Mouse (Mus musculus) liver, adult 2 months (tissue): ENCODE data around the gene Paqr5. TPM values are rescaled to one million over a fixed set of nuclear protein-coding genes. Genes with fewer than 3 reads are reported as not detected.

ENCODE experiments used
- DNase-seq: peaks from one replicate; pipeline ENCODE4 v3.0.0-alpha.2; 2011; ENCODE audit warnings: low read depth, low spot score; ENCODE audit errors: extremely low read depth
- H3K27ac ChIP-seq: fragments of 200-500 bp; replicated peaks from 2 replicates; pipeline ENCODE4 v1.5.1; 2012; ENCODE audit warnings: low read depth, mild to moderate bottlenecking, control low read depth, inconsistent platforms, low read length; ENCODE audit not compliant: insufficient read depth
- H3K27me3 ChIP-seq: fragments of 200-500 bp; 2 replicates; pipeline ENCODE4 v1.6.1; 2012; ENCODE audit warnings: mild to moderate bottlenecking, moderate library complexity, low read length, inconsistent platforms; ENCODE audit not compliant: control insufficient read depth, insufficient read depth
- H3K36me3 ChIP-seq: fragments of 200-500 bp; 2 replicates; pipeline ENCODE4 v1.6.1; 2012; ENCODE audit warnings: low read length, inconsistent platforms; ENCODE audit not compliant: control insufficient read depth, insufficient read depth
- H3K4me1 ChIP-seq: fragments of 200-500 bp; 2 replicates; pipeline ENCODE4 v1.6.1; 2011; ENCODE audit warnings: low read length; ENCODE audit not compliant: control insufficient read depth, insufficient read depth
- H3K4me3 ChIP-seq: fragments of 200-500 bp; 2 replicates; pipeline ENCODE4 v1.5.1; 2011; ENCODE audit warnings: low read depth, mild to moderate bottlenecking, control low read depth, low read length, moderate library complexity; ENCODE audit not compliant: insufficient read depth
- H3K79me2 ChIP-seq: fragments of 200-500 bp; 2 replicates; pipeline ENCODE4 v1.6.1; 2012; ENCODE audit warnings: inconsistent platforms, mild to moderate bottlenecking, low read length, moderate library complexity; ENCODE audit not compliant: control insufficient read depth, insufficient read depth
- H3K9ac ChIP-seq: fragments of 200-500 bp; 2 replicates; pipeline ENCODE4 v1.6.1; 2012; ENCODE audit warnings: low read depth, mild to moderate bottlenecking, control low read depth, inconsistent platforms, low read length
- CTCF ChIP-seq: fragments of 200-500 bp; IDR thresholded peaks from 2 replicates; pipeline ENCODE4 v1.5.1; 2011; ENCODE audit warnings: low read depth, low read length, control low read depth
- POLR2A ChIP-seq: fragments of 200-500 bp; IDR thresholded peaks from 2 replicates; pipeline ENCODE4 v1.6.1; 2011; ENCODE audit warnings: low read length, control low read depth; ENCODE audit not compliant: insufficient read depth; ENCODE audit errors: extremely low read depth
- WGBS: fragments of 180-500 bp; shearing (Covaris S2); methylation state at CpG from one replicate; pipeline ENCODE4 v1.1.7; 2018; 5-methylcytosine and 5-hydroxymethylcytosine counted together
- polyA plus RNA-seq: library from polyadenylated mRNA; depleted of rRNA; stranded (reverse); fragments of >200 nt; gene quantifications from 2 replicates; pipeline ENCODE4 v1.2.3, GENCODE M21; 2012
- total RNA-seq: library from RNA; depleted of rRNA; stranded (reverse); fragments of >200 nt; gene quantifications from 2 replicates; pipeline ENCODE4 v1.2.3, GENCODE M21; 2014

Gene Paqr5
- total and polyA plus RNA-seq, 2 experiments, result 0.13 TPM; not detected in 1

GRCm38 (mm10) chr9:61909633-61910032, 117.0 kb downstream of the Paqr5 start:
- WGBS, result 68% methylated on average over 1 of the region's 1 CpGs
- no peak for DNase-seq
- Histone ChIP-seq H3K36me3 (peaks cover 13% of the 10 kb centered on the region), H3K27ac (no peak overlapping the region), H3K4me3 (no peak overlapping the region), H3K27me3 (no peaks in the 10 kb centered on the region), H3K9ac (no peak overlapping the region), H3K79me2 (no peaks in the 10 kb centered on the region), H3K4me1 (0 out of 2 replicates have a peak, but pooled peaks cover 4% of the 10 kb centered on the region)
- TF ChIP-seq POLR2A (no peak), CTCF (no peak)

- no peaks in the 10 kb centered on the region for H3K79me2 ChIP-seq
- TF ChIP-seq CTCF (no peak), POLR2A (no peak)
- H3K4me3 ChIP-seq, result no peak overlapping the region
- H3K4me1 ChIP-seq, result 0 out of 2 replicates have a peak, but pooled peaks cover 4% of the 10 kb centered on the region
- H3K27ac ChIP-seq, result no peak overlapping the region
- H3K36me3 ChIP-seq, result peaks cover 13% of the 10 kb centered on the region
- DNase-seq, result no peak
- H3K9ac ChIP-seq, result no peak overlapping the region
- H3K27me3 ChIP-seq, result no peaks in the 10 kb centered on the region
- WGBS, result 93% methylated on average over 11 of the region's 11 CpGs
Measured at GRCm38 (mm10) chr9:61908832-61909407, 117.7 kb downstream of the Paqr5 start.

DNA sequence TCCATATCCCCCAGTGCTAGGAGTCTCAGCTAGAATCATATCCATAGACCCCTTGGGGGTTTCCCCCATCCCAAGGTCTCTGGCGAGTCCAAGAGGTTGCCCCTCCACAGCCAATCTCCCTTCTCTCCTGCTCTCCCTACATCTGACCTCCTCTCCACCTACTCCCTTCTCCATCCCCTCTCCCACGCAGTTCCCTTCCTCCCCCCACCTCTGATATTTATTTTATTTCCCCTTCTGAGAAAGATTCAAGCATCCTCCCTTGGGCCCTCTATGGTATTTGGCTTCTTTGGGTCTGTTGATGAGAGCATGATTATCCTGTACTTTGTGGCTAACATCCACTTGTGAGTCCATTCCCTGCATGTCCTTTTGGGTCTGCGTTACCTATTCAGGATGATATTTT, 118.3 kb downstream of the Paqr5 start:
- H3K27me3 ChIP-seq, result no peaks in the 10 kb centered on the region

DNA sequence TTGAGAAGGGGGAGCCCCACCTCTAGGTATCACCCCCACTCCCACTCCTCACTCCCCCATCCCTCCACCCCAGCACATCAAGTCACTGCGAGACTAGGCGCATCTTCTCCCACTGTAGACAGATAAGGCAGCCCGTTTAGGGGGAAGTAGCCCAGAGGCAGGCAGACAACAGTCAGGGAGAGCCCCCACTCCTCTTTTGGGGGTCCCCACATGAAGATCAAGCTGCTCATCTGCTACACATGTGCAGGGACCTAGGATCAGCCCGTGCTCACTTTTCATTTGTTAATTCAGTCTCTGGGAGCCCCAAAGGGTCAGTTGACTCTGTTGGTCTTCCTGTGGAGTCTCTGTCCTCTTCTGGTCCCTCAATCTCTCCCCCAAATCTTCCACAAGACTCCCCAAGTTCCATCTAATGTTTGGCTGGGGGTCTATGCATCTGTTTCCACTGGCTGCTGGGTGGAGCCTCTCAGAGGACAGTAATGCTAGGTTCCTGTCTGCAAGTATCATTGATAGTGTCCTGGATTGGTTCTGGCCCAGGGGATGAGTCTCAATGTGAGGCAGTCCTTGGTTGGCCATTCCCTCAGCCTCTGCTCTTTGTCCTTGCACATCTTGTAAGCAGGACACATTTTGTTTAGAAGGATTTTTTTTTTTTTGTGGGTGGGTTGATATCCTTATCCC, 118.9 kb downstream of the Paqr5 start:
- Histone ChIP-seq H3K4me1 (0 out of 2 replicates have a peak, but pooled peaks cover 2% of the 10 kb centered on the region), H3K36me3 (peaks cover 9% of the 10 kb centered on the region), H3K27me3 (no peaks in the 10 kb centered on the region; the same call in 1 of the 2 replicates), H3K27ac (no peak overlapping the region), H3K9ac (no peak overlapping the region), H3K79me2 (no peaks in the 10 kb centered on the region), H3K4me3 (no peak overlapping the region)
- DNase-seq, result no peak
- WGBS, result 79% methylated on average over 4 of the region's 4 CpGs
- TF ChIP-seq POLR2A (no peak), CTCF (no peak)

More for the DNA sequence above, 118.3 kb downstream of the Paqr5 start:
- Histone ChIP-seq H3K4me1 (0 out of 2 replicates have a peak, but pooled peaks cover 4% of the 10 kb centered on the region), H3K9ac (no peak overlapping the region), H3K4me3 (no peak overlapping the region), H3K36me3 (peaks cover 13% of the 10 kb centered on the region), H3K79me2 (no peaks in the 10 kb centered on the region), H3K27ac (no peak overlapping the region)
- no peak for DNase-seq
- TF ChIP-seq CTCF, result no peak
- no peak for TF ChIP-seq POLR2A
- 87% methylated on average over 3 of the region's 3 CpGs for WGBS

- Histone ChIP-seq H3K4me1 (no peaks in the 10 kb centered on the region), H3K27ac (no peak overlapping the region), H3K36me3 (peaks cover under 1% of the 10 kb centered on the region; the same call in 1 of the 2 replicates), H3K9ac (no peak overlapping the region), H3K4me3 (no peak overlapping the region), H3K27me3 (no peaks in the 10 kb centered on the region; the same call in 1 of the 2 replicates), H3K79me2 (no peaks in the 10 kb centered on the region)
- TF ChIP-seq CTCF (peak; percentile 82), POLR2A (no peak)
- WGBS, result 62% methylated on average over 10 of the region's 10 CpGs
- DNase-seq, result peak; percentile 18
Measured at GRCm38 (mm10) chr9:61906912-61907311, 119.7 kb downstream of the Paqr5 start.

DNA sequence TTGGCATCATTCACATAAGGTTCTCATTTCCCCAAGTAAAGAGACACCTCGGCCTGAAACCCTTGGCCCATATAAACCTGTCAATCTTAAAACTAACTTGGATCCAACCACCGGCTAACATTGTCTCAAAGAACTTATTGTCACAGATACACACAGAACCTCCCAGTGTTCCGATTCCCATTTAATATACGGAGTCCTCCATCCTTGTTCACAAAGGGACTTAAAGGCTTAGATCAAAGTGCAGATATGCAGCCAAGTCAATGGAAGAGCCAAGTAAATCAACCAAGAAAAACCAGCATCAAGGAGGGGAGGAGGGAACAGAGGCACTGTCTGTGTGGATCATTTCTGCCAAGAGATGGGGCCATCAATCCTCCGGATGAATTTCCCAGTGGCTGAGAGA, 121.1 kb downstream of the Paqr5 start:
- 92% methylated on average over 5 of the region's 5 CpGs for WGBS

More for the DNA sequence above, 121.1 kb downstream of the Paqr5 start:
- no peaks in the 10 kb centered on the region; the same call in 1 of the 2 replicates for H3K27me3 ChIP-seq
- no peak overlapping the region for H3K27ac ChIP-seq
- H3K36me3 ChIP-seq, result no peaks in the 10 kb centered on the region
- TF ChIP-seq CTCF, result no peak
- TF ChIP-seq POLR2A, result no peak
- H3K4me3 ChIP-seq, result no peak overlapping the region
- H3K79me2 ChIP-seq, result no peaks in the 10 kb centered on the region
- no peak overlapping the region for H3K9ac ChIP-seq
- DNase-seq, result no peak
- H3K4me1 ChIP-seq, result no peaks in the 10 kb centered on the region
